Mouse (Mus musculus) ES-E14 (cell line): ENCODE measurements at regions not wholly inside any gene's neighbourhood (a gene's known extent, or its start where the extent isn't known, plus 50 kb on each side); places are given as distances from the start of the nearest gene placed in this dataset.

Experiments used
- CHD2 ChIP-seq: IDR thresholded peaks from 2 replicates; pipeline ENCODE4 v1.6.1; 2014; ENCODE audit warnings: mild to moderate bottlenecking, low read depth, low read length, inconsistent platforms
- HCFC1 ChIP-seq: IDR thresholded peaks from 2 replicates; pipeline ENCODE4 v1.6.1; 2012; ENCODE audit warnings: low read length, inconsistent platforms, borderline replicate concordance; ENCODE audit not compliant: insufficient read depth
- MAFK ChIP-seq: IDR thresholded peaks from 2 replicates; pipeline ENCODE4 v1.6.1; 2014; ENCODE audit warnings: mild to moderate bottlenecking, low read depth, low read length, inconsistent platforms; ENCODE audit not compliant: insufficient read depth
- ZC3H11A ChIP-seq: IDR thresholded peaks from 2 replicates; pipeline ENCODE4 v1.6.1; 2012; ENCODE audit warnings: low read depth, mild to moderate bottlenecking, inconsistent platforms, low read length, borderline replicate concordance
- ZNF384 ChIP-seq: IDR thresholded peaks from 2 replicates; pipeline ENCODE4 v1.6.1; 2012; ENCODE audit warnings: low read depth, low read length, inconsistent platforms

GRCm38 (mm10) chr10:16652450-16652849, 1070.6 kb upstream of the Cited2 start:
- TF ChIP-seq MAFK (no peak), ZC3H11A (no peak), CHD2 (no peak), HCFC1 (no peak), ZNF384 (no peak)
